Mouse (Mus musculus): ENCODE measurements around the gene Otub1.

Otub1 gene

DNA sequence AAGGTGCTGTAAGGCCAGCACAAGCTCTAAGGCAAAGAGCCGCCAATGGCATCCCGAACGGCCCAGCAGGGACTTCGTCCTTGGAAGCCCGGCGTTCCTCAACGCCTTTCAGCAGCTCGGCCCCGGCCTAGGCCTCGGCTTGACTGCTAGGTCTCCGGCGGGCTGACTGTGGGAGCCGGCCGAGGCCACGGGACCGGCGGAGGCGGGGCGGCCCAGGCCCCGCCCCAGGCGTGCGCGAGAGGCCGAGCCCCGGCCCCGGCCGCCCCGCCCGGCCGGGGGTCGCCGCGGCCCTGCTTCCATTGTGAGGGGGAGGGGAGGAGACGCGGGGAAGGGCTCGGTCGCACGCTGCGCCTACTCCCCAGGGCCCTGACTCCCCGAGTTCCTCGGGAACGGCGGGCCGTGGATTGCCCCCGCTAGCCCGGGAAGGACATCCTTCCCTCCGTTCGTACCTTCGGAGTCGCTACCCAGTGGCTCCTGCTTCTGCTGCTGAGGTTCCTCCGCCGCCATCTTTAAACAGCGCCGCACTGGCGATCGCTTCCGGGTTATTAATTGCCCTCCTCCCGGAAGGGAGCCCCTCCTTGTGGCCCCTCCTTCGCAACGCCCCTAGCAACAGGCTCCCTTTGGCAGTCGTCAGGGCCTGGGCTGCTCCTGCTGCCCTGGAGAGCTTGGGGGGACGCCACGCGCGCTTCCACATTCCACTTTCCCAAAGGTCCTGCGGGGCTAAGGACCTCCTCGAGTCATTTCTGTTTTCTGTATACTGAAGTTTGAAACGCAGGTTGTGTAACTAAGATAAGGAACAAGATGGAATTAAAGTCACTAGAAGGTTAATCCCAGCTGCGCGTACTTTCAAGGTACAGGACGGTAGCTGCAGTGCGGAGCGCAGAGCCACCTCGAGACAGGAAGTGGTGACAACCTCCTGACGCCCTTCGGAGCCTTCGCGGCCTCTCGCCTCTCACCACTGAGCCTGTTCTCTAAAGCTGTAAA lies at the start of gene Otub1:
TSS of gene Otub1 (minus strand) at position 564 of the 984 bp plus-strand sequence.
- DNase-seq (ENCODE audit: low spot score in 2 of 2), result peak; percentile 94 to 95

DNA sequence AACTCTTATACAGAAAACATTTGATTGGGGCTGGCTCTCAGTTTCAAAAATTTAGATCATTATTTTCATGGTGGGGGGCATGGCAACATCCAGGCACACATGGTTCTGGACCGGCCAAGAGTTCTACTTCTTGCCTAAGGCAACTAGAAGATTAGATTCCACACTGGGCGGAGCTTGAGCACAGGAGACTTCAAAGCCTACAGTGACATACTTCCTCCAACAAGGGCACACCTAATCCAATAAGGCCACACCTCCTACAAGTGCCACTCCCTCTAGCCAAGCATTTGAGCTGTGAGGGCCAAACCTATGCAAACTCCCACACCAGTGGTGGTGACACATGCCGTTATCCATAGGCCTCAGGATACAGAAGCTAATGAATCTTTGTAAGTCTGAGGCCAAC lies 39.9 kb upstream of the Otub1 start:
- no peak for DNase-seq (ENCODE audit: low spot score in 2 of 2)

DNA sequence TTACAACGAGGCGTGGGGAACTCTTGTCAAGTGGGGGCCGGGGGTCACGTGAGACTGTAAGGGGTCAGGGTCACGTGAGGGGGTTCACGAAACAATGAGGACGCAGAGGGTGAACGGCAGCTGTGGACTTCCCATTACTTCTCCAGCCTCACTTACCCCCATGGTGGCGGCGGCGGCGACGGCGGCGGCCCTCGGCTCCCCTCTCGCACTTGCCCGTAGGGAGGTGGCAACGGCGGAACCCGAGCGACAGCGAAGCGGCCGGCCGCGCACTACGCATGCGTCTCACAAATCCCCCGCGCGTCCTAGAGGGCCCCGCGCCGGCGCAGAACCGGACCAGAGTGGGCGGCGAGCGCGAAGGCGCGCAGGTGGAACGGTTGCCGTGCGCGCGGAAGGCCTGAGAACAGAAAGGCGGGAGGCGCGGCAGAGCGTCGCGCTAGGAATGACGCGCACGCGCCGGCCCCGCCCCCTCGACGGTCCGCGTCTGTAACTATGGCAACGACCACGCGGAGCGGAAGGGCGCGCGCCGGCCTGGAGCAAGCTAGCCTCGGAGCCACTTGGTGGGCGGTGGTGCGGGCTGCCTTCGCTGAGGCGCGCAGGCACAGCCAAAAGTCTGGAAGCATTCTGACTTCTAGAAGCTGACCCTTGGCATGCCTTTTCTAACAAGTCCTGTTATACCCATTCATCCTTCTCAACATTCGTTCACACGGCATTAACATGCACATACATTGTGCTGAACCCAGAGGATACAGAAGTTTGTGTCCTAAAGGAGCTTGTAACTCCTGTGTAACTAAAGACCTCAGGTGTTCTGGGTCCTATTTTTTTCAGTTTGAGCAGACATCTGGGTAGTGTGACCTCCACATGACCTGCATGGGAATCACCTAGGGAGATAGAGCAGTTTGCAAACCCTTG lies 34.9 kb upstream of the Otub1 start, which contains the start of gene Naa40:
TSS of gene Naa40 (minus strand) at position 402 of the 909 bp plus-strand sequence.
- peak; percentile 85 to 88 for DNase-seq (ENCODE audit: low spot score in 2 of 2)

DNA sequence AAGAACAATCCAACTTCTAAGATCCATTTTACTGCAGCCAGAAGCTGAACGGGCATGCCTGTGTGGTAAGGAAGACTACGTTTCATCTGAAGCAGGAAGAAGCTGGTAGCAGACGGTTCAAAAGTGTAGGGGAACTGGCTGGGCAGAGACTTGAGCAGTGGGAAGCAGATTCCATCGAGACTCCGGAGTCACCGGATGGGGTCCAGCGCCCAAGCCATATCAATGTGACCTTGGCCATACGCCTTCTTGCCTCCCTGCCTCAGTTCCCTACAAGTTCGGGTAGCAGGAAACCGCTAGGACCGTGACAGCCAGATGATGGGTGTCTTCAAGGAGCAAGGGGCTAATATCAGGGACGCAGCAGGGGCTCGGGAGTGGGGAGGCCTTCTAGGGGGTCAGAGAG lies 34.2 kb upstream of the Otub1 start:
- no peak for DNase-seq (ENCODE audit: low spot score in 2 of 2)

DNA sequence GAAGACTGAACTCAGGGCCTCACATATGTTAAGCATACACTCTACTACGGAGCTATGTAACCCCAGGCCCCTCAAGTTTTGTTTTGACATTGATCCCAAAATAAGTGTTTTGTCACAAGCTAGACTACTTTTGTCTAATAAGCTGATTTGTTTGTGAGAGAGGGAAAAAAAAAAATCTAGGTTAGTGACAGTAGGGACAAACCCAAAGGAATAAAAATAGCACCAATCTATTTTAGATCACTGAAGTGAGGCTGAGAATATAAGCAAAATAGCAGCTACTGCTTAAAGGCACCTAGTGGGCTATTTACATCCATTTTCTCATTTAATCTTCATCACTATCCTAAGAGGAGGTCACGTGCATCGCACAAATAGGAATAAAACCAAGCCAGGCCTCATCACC lies 33.5 kb upstream of the Otub1 start:
- DNase-seq (ENCODE audit: low spot score in 2 of 2), result no peak

DNA sequence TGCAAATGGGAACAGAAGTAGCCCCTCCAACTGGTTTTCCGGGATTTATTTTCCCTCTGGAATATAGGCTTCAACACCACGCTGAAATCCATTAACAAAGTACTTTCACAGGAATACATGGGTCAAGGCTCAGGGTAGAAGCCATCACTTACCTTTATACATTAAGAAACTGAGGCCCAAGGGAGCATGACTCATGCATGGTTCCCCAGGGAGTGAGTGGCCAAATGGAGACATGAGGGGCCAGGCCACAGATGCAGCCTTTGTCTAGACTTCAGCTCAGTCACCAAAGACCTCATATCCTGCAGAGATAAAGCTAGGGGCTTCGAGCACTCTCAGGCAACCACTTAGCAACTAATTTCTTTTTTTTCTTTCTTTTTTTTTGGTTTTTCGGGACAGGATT lies 30.6 kb upstream of the Otub1 start:
- no peak for DNase-seq (ENCODE audit: low spot score in 2 of 2)

DNA sequence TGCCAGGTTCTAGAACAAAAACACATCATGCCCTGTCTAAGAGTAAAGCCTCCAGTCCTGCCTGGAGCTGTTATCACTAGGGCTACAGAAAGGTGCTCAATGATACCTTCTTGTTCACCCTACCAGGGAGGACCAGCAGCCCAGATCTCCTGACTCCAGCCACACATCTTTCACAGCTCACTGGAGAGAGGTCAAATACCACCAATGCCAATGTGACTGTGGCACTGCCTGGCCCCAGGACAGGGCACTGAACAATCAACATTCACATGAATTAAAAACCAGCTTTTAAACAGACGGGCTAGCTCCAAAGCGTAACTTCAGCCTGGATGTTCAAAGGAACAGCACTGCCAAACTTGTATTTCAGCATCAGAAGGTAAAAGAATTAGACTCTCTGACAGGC lies 29.9 kb upstream of the Otub1 start:
- no peak for DNase-seq (ENCODE audit: low spot score in 2 of 2)

DNA sequence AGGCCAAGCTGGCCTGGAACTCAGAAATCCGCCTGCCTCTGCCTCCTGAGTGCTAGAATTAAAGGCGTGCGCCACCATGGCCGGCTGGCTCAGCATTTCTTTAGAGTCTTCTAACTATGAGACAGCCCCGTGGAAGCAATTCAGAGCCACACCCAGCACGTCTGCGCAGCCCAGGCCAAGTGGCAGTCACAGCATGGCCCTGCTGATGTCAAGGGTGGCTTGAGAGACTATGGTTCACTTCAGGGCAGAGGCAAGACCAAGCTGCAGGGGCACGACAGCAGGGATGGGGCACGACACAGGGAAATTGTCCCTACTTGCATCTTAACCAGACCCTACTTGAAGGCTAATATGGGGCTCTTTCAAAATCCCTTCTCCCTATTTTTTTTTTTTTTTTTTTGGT lies 29.3 kb upstream of the Otub1 start:
- DNase-seq (ENCODE audit: low spot score in 2 of 2), result no peak

DNA sequence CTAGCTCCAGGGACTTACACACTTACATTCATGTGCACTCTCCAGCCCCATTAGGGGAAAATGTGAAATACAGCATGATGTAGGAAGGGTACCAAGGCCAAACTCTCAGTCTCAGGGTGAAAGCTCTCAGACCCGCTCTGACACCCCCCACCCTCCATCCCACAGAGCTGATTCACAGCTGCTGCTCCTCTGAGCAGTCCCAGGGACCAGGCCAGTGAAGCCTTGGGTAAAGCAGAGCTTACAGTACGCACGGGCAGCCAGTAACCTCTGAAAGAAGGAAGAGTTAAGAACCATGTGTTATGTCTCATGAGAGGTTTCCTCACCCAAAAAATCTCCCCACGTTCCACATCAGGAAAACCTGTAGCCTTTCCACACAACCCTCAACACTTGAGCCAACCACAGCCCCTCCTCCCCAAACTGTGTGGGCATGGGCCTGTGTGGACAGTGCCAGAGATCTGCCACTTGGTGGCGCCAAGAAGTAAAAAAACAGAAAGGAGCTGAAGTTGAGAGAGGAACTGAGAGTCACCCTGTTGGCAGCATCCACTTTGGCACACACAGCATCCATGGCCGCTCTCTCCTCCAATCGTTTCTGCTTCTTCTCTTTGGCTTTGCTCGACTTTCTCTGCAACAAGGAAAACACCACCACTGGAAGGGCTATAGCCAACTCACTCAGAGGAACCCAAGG lies 28.6 kb upstream of the Otub1 start:
- DNase-seq (ENCODE audit: low spot score in 2 of 2), result peak; percentile 71 to 80

DNA sequence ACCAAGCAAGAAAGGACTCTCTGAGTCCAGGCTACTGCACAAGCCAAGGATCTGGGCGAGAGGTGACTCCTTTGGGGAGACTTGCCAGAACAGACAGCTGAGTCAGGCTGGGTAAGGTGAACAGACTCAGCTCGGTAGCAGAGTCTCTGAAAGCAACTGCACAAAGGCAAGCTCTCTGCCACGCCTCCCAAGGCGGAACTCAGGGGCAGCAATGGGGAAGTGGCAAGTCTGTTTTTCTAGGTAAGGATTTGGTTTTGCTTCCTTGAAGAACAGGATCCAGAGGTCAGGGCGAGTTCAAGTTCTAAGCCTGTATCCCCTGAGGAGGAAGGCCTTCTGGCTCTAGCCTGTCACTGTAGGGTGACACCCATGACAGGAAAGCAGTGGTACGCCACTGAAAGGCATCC lies 20.4 kb upstream of the Otub1 start:
- no peak for DNase-seq (ENCODE audit: low spot score in 2 of 2)

DNA sequence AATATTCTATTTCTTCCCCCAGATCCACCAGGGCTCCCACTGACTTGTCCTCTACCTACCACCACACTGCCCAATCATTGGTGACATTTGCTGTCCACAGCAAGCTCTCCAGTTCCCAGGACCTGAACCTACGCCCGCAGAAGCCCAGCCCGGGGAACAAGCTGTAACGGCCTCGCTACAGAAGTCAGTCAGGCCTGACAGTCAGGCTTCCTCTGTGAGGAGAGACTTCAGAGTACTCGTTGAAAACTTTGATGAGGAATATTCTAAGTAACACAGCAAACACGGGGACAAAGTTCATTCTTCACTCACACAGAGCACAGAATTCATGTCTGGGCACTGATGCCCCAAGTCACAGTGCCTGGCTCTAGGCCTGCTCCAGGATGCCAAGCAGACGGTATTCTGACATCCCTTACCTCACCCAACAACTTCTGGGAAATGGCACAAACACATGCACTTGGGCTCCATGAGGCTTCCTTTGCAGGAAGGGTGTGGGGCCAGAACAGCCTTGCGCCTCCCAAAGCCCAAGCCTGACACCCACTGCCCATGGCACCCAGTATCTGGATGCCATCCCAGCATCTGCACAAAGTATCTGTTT lies 19.1 kb upstream of the Otub1 start:
- no peak for DNase-seq (ENCODE audit: low spot score in 2 of 2)

DNA sequence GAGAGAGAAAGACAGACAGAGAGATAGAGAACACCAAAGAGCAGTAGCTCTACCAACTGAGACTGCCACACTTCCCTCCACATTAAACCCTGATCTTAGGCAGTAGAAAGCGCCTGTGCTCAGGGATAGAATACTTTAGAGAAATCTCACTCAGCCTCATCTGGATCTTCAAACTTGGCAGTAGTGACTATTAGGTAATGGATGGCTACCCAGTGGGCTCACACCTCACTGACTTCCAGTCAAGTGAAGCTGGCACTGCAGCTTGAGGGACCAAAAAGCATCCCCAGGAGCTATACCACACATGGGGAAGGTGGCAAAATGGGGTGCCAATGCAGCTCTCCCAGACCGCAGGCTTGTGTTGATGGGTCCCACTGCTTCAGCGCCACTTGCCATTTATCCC lies 18.1 kb upstream of the Otub1 start:
- no peak for DNase-seq (ENCODE audit: low spot score in 2 of 2)

DNA sequence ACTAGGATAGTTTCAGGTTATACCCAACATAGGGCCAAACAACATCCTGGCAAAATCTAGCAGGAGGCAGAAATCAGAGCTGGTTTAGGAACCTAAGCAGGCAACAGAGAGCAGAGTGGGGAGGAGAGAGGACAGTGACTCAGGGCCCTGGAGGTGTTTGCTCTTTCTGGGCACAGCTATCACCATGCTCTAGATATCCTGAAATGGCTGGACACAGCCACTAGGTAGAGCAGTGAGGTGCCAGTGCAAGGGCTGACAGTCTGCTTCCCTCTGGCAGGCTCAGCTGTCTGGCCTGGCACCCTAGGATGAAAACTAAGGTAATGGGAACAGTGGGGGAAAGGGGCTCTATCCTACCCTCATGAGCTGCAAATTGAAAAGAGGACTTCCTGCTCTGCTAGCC lies 17.4 kb upstream of the Otub1 start:
- DNase-seq (ENCODE audit: low spot score in 2 of 2), result no peak

DNA sequence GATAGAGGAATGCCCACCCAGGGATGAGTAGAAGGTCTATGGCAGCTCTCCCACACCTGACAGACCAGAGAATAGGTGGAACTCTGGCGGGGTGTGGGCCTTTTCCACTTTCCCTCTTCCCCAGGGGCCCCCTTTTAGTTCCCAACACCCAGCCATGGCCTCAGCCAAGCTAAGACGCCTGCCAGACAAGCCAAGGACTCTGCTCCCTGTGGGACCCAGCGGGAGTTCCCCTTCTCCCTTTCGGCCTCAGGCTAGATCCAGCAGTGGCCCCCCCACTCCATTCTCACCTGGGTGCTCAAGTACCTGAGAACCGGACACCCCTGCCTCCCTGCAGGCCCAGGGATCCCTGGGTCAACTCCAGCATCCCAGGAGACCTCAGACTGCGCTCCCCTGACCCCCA lies 16.1 kb upstream of the Otub1 start:
- DNase-seq (ENCODE audit: low spot score in 2 of 2), result no peak

DNA sequence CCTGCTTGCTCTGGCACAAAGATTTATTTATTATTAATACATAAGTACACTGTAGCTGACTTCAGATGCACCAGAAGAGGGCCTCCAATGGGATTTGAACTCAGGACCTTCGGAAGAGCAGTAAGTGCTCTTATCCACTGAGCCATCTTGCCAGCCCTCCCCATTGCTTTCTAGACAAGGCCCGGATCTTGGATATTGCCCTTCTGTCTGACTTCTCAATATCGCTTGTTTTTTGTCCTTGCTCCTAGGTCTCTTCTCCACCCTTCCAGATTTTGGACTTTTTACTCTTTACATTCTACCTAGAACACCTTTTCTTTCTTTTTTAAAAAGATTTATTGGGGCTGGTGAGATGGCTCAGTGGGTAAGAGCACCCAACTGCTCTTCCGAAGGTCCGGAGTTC lies 12.6 kb upstream of the Otub1 start:
- DNase-seq (ENCODE audit: low spot score in 2 of 2), result no peak

DNA sequence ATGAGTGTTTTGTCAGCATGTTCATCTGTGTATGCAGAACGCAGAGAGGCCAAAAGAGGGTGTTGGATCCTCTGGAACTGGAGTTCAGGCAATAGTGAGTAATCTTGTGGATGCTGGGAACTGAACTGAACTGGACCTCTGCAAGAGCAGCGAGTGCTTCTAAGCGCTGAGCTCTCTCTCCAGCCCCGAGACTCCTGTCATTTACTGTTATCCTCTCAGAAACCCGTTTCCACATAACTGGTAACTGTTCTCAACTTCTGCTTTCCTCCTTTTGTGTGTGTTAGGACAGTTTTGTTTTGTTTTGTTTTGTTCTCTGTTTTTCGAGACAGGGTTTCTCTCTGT lies 11.8 kb upstream of the Otub1 start:
- DNase-seq (ENCODE audit: low spot score in 2 of 2), result no peak

DNA sequence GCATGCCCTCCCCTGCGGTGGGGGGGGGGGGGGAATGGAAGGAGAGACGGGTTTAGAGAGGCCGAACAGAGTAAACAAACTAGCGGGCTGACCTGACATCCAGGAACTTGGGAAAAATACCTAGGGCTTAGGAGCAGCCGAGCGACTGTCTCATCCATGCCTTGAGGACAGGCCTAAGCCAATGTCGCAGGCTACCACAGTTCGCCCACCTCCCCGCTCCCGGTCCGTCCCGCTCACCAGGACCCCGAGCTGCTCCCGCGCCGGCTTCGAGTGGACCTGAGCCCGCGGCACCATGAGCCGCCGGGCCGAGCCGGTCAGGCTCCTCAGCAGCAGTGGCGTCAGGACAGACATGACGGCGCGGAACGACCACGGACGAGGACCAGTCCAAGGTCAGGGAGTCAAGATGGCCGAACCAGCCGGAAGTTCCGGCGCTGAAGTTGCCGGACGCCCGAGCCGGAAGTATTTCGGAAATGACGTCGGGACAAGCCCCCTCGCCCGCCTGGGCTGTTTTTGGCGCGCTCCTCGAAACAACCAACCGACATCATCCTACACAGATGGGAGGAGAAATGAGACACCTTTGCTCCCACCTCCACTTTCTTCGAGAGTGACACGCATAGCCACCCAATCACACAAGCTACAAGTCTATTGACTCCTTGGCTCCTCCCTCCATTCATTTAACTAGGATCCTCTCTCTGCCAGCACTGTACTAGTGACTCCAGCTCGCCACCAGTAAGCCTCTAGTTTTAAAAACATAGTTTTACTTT lies 11.2 kb upstream of the Otub1 start, which contains the start of gene Cox8a:
TSS of gene Cox8a (minus strand) at position 455 of the 764 bp plus-strand sequence.
- peak; percentile 97 to 98 for DNase-seq (ENCODE audit: low spot score in 2 of 2)

DNA sequence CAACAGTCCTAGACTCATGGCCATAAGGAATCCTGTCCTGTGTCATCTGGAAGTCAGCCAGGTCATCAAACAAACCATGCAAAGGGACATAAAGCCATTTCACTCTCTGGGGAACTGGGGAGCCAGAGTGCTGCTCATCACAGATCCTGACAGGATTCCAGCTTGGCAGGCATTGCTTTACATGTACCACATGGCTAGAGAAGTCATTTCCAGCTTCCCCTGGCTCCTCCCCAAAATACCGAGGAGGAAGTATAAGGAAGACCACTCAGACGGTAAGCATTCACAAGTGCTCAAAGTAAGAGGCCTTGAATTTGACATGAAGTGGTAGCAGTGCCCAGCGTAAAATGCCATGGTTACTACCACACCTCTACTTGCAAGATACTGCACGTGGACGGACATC lies 8.4 kb upstream of the Otub1 start:
- no peak for DNase-seq (ENCODE audit: low spot score in 2 of 2)

DNA sequence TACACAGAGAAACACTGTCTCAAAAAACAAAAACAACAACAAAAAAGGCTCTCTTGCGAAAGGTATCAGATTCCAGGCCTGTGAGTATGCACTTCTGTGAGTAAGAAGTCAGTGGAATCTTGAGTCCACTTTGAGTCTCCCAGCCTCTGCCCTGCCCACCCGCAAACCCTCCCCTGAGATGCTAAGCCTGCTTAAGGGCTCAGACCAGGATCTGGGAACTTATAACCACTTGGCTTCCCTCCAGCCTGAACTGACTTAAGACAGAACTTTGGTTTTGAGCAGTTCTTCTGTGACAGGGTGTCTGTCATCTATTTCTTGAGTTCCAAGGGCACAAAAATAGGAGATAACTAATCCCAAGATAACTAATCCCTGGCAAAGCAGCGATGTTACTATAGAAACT lies 6.9 kb upstream of the Otub1 start:
- DNase-seq (ENCODE audit: low spot score in 2 of 2), result no peak

DNA sequence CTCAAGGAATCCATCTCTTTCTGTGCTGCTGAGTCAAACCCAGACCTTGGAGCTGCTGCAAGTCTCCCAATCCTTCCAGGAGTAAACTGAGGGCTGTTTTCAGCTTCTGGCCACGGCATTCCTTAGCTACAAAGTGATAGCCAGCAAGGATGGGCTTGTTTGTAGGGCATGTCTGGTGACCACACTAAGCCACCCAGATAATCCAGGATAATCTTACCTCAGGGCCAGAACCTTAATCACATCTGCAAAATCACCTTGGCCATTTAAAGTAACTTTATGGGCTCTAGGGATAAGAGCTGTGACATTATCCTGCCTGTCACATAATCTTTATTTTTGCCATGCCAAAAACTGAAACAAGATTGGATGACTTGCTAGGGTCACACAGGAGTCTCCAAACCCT lies 6.1 kb upstream of the Otub1 start:
- DNase-seq (ENCODE audit: low spot score in 2 of 2), result no peak

Data from heart, adult 9 months (tissue).